Mouse (Mus musculus) liver, embryonic 14.5 days (tissue): ENCODE results near the gene Tkfc.

Source experiments
- CTCF ChIP-seq: IDR thresholded peaks from 2 replicates; pipeline ENCODE4 v1.5.1; 2016; ENCODE audit warnings: antibody characterized with exemption, low read depth, control low read depth
- EP300 ChIP-seq: IDR thresholded peaks from 2 replicates; pipeline ENCODE4 v1.6.1; 2016; ENCODE audit warnings: antibody characterized with exemption, low read depth

GRCm38 (mm10) chr19:10604534-10604933 lies 920 bp downstream of the Tkfc start:
- TF ChIP-seq EP300 (no peak), CTCF (no peak)
